Mouse (Mus musculus): Measurements from ENCODE around the gene Gm11037.

Gene Gm11037

DNA sequence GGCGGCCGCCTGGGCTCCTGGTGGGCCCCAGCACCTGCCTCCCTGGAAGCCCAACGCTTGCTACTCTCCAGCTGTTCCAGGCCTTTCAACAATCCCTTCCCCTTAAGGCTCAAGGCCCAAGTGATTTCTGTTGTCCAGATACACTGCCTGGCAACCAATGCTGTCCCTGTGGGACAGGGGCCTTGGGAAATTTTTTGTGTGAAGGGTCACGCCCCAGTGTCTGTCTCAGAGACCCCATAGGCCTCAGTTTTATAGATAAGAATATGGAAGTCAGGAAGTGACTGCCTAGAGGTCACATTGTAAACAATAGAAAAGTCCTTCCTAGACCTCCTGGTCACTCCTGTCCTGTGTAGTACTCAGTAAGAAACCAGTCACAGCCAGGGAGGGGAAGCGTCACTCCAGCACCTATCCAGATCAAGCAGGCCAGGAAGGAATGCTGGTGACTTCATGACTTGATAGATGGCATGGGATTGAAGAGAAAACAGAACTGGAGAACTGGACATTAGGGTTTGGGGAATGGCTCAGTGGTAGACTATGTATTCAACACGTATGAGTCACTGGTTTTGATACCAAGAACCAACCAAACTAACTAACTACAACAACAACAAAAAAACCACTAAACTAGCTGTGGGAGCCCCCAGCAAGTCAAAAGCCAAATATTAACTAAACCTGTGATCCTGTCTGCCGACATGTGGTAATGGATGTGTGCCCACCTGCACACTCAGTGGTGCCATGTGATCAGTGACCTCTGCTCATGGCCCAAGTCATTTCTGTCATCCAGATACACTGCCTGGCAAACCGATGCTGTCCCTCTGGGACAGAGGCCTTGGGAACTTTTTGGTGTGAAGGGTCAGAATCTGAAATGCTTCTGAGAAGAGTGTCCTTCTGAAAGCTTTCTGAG lies 15.3 kb downstream of the Gm11037 start:
- DNase-seq (ENCODE audit: low spot score), result no peak

DNA sequence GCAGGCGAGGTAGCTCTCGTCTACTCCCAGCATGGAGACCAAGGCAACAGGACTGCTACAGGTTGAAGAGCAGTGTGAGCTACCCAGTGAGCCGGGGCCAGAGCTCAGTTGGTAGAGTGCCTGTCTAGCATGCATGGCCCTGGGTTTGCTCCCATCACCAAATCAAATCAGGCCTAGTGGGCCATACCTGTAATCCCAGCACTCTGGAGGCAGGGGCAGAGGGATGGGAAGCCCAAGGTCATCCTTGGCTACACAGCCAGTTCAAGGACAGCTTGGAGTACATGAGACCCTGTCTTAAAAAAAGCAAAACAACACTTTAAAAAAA lies 15.9 kb downstream of the Gm11037 start:
- no peak for DNase-seq (ENCODE audit: low spot score)

DNA sequence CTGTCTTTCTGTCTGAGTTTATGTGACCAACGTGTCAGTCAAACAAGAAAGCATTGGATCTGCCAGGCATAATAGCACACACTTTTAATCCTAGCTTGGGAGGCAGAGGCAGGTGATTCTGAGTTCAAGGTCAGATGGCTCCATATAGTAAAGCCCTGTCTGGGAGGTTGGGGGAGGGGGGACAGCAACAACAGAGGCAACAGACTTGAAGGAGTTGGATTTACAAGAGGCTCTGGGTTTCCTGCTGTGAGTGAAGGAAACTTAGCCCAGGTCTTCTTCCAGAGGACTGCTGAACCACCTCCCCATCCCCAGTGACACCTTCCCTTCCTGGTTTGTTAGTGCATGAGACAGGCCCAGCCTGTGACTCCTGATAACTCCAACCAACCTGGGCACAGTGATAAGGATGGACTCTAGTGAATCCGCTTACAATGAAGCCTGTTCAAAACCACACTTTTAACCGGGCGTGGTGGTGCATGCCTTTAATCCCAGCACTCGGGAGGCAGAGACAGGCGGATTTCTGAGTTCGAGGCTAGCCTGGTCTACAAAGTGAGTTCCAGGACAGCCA lies 19.0 kb downstream of the Gm11037 start:
- no peak for DNase-seq (ENCODE audit: low spot score)

DNA sequence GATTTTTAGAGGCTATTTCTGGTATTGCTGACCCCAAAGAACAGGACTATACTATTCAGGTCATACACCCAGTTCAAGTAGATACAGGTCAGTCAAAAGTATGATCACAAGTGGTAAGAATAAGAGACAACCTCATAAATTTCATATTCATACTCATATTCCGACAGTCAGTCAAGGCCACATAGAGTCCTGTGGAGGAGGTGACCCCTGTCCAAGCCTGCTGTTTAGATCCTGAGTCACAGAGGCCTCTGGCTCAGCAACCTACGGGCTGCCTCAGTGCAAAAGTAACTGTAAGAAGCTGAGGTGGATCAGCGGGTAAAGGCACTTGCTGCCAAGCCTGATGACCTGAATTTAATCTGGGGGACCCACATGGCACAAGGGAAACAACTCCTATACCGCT lies 20.7 kb downstream of the Gm11037 start:
- DNase-seq (ENCODE audit: low spot score), result no peak

DNA sequence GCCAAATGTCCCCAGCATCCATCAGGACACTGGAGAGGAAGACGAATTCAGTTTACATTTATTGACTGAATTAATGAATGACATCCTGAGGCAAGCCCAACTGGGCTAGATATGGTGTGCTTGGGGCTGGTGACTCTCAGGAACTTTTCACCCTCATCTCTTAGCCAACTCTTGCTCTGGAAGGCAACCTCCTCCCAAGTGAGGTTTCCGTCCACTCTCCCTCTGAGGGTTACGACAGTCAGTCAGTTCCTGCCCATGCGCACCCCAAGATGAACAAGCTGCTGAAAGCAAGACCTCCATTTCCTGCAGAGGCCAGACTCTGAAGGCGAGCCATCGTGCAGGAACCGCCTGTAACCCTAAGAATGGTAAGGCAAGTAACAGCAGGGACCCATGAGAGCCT lies 23.7 kb downstream of the Gm11037 start:
- no peak for DNase-seq (ENCODE audit: low spot score)

DNA sequence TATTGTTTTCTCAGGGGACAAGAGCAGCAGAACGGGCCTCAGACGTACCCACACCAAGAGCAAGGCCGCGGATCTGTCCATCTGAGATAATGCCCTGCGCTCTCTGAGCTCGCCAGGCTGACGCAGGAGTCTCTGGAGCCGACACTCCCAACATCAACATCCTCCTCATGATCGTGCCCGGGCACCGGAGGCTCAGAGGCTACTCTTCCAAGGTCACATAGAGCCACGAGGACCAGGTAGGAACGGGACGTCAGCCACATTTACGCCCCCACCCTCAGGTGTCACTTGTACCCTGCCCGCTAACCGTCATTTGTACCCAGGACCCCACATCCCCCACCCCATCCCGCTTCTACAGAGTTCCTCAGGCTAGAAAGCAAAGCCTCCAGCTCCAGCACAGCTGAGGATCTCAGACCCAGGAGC lies 26.2 kb downstream of the Gm11037 start:
- DNase-seq (ENCODE audit: low spot score), result peak; percentile 60

DNA sequence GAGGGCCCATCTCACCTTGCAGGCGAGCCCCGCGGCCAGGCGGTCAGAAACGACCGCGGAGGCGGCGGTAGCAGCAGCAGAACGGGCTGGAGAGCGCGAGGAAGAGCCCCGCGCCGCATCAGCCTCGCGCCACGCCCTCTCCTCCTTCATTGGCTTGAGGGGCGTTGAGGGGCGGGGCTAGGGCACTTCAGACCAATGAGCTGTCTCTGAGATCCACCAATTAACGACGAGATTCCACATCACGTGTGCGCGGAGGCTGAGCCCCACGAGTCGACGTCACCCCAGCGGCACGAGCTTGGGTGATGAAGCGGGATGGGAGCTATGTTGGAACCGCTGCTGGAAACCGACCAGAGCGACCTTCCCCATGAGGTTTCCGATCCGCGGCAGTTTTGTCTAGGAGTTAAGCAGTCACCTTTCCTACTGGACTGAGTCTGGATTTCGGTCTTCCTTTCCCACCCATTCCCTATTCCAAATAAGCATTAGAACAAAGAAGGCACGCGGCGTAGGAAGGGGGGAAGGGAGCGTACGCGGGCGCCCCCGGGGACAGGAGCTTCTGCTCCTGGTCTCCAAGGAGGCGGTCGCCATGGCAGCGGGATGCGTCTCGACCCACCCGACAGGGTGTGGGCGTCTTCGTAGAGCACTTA lies 26.8 kb downstream of the Gm11037 start, which contains the start of gene 1700037H04Rik:
Gene 1700037H04Rik (minus strand): TSS at position 144 of the 644 bp plus-strand sequence.
- DNase-seq (ENCODE audit: low spot score), result peak; percentile 99

DNA sequence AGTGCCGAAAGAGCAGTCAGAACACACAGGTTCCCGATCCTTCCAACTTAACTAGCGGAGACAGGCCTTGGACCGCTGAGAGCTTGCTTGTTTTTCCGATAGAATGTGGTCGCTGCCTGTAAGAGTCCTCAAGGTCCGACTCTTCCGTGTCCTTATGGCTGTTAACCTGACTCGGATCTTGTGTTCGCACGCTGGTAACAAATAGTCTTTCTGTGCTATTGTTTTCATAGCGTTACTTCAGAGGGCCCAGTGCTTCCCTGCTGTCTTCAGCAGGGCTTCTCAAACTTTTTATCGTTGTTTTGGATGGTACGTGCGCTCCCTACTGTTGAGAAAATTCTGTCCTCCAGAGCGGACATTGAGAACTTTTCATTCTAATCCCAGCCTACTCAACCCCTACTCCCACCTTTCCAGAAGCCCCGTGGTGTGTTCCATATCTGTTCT lies 27.4 kb downstream of the Gm11037 start:
- DNase-seq (ENCODE audit: low spot score), result peak; percentile 48

DNA sequence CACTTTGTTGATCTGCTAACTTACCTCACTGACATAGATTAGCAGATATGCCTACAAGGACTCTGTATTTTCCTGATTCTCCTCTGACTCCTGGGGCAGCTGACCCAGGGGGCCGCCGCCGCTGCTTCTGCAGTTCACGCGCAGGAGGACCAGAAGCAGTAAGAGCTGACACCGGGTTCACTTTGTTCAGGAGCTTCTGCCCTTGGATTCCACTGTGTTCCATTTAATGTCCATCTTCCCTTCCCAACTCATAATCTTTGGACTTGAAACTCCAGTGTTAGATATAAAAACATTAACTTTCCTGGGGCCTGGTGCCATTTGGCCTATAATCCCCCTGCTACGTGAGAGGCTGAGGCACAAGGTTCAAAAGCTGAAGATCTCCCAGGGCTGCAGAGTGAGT lies 30.6 kb downstream of the Gm11037 start:
- no peak for DNase-seq (ENCODE audit: low spot score)

DNA sequence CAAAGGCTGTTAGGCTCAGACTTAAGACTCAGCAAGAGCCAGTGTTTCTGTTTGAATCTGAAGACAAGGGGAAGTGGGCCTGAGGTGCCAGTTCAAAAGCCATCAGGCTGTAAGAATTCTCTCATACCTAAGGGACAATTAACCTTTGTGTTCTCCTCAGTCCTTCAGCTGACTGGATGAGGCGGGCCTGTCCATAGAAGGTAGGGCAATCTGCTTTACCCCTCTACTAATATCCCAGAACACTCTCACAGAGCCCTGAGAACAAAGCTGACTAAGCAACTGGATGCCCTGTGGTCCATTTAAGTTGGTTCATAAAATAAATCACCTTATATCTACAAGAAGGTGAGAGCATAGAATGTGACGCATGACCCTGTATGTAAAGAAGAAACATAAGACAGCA lies 32.9 kb downstream of the Gm11037 start:
- no peak for DNase-seq (ENCODE audit: low spot score)

DNA sequence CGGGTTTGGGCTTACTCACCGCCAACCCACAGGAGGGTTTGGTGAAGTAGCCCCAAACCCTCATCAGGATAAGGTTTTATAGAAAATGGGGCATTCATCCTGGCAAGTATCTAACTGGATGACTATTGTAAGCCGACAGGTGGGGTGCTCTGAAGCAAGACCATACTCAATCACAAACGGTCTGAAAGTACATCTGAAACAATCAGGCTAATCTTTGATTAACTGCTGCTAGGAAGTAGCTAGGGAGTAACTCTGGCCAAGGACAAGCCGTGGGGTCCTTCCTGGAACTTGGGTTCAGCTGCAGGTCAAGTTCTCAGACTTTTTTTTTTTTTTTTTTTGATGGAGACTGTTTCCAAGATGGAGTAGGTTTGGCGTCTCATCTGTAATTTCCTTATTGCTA lies 34.7 kb downstream of the Gm11037 start:
- DNase-seq (ENCODE audit: low spot score), result no peak

DNA sequence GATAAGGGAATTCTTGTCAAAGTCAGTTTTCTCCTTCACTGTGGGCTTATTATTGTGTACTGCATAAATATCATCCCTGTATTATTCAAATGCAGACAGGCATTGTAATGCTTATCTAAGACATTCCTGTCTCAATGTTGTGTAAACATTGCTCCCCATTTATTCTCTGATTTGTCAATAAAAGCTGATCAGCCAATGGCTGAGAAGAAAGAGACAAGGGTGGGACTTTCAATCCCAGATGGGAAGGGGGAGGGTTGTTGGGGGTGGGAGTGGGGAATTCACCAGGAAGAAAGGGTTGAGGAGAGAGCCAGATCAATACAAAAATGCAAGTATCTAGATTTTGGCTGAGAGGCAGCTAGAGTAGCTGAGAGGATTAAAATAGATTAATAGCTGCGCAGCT lies 35.6 kb downstream of the Gm11037 start:
- no peak for DNase-seq (ENCODE audit: low spot score)

DNA sequence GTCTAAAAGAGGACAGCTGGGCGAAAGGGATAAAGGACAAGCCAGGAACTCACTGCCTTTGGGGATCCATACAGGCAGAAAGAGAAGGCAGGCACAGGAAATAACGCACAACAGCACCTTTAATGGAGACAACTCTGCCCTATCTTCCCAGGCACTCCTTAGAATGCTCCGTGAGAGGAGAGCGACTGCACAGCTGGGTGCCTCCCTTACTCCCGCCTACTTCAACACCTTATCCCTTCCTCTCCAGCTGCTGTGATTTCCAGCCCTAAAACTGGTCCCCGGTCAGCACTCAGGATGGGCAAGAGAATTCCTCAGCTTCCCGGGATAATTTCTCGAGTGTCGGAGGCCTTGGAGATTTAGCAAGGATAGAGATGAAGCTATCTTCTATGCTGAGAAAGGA lies 37.6 kb downstream of the Gm11037 start:
- DNase-seq (ENCODE audit: low spot score), result no peak

DNA sequence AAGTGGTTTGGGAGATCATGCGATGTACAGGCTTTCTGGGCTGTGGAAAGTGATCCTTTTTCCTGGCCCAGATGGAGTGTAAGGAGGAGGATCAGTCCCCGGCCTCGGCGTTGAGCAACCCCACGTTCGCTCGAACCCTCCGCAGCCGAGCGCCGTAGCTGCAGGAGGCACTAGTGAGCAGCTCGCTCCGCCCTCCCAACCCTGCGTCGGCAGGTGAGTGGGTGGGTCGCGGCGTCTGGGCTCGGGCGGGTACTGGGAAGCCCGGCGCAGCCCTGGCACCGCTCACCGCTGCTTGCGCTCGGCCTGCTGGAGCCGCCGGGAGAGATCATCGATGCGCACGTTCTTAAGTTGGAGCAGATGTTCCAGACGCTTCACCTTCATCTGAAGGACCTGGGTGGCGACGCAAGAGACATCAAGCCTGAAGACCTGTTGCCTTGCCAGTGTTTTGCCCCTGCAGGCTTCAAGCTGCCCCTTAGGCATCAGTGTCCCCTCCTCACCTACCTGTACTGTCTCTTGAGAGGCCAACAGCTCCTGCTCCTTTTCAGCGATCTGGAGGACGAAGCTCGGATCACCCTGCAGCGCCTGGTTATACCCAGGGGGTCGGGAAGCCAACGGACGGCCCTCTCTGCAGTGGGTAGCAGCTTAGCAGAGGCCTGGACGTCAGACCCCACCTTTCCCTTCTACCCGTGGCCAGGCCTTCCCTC lies 38.3 kb downstream of the Gm11037 start:
- peak; percentile 78 for DNase-seq (ENCODE audit: low spot score)

DNA sequence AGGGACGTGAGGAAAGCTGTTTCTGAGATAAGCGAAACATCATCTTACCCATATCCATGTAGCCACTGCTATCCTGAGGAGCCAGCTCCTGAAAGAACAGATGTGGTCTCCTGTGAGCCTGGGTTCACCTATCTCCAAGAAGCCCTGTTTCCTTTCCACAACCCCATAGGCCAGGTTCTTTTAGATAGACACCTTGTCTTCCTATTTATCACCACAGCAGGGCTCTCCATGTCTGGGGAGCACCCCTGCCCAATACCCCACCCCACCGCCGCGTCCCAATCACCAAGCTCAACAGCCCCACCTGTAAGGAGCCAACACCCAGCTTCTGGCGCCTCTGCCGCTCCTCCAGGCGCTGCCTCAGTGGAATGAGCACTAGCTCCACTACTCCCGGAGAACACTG lies 39.0 kb downstream of the Gm11037 start:
- peak; percentile 45 for DNase-seq (ENCODE audit: low spot score)

DNA sequence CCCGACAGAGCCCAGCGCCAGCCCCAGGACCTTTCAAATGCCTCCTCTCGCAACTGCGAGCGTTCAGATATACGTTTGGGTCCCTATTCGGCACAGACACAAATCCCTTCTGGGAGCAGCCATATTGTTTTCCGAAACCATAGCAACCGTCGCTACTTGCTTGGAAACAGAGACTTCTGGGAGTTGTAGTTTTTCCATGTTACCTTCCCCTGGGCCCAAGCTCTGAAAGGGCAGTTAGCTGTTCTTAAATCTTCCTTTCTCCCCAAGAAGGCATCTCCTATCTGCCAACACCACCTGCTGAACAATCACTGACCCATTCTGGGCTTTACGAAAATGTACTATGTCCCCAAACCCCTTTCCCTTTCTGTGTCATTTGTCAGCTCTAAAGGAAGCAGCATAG lies 41.4 kb downstream of the Gm11037 start:
- DNase-seq (ENCODE audit: low spot score), result peak; percentile 54

DNA sequence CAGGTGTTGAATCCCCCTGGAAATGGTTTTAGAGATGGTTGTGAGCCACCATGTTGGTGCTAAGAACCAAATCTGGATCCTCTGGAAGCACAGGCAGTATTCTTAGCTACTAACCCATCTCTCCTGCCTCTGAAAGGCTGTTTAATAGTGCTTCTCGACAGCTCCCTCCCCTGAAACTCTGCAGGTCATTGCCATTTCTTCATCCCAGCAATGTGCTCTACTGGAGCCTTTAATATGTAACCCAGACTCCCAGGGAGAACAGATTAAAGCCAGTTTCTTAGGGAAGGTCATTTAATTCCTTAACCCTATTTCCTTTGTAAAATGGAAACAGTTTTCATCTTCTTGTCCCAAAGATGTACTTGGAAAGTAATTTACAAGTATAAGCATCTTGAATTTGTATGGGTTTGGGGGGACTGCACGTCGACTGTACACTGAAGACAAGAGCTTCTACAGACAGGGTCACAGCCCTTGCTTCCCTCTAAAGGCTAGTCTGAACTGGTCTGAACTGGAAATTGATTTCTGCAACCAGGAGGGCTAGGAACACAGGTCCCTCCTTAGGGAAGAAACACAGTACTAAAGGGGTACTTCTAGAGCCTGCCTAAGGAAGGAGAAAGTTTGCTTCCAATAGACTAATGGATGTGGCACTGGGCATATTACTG lies 42.1 kb downstream of the Gm11037 start:
- DNase-seq (ENCODE audit: low spot score), result no peak

DNA sequence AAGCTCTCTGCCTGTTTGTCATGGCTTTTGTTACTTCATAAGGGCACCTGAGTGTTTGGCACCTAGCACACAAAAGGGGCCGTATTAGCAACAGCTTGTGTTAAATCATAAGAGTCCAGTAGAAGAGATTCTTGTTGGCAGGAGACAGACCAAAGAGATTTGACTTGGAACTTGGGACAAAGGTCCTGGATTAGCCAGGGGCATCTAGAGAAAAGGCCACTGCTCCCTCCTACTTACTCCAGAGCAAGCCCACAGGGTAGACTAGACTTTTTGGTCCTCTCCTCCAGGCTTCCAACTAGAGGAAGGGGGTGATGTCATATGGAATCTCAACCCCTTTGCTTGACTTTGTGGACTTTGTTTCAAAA lies 42.6 kb downstream of the Gm11037 start:
- no peak for DNase-seq (ENCODE audit: low spot score)

DNA sequence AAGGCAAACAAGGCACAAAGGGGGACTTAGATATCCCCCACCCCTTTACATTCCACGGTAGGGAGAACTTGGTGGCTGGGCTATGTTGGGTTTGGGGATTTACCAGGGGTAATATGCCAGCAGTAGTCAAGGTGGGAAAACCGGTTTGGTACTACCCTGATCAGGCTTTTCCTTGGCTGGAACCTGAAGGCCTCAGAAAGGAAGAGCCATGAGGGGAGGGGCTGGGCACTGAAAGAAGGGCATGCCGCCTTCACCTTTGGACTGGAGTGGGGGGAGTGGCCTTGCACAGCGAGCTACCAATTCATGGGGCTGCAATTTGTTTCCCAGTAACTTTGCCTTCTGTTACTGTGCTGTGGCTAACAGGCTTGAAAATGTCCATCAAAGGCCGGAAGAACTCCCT lies 43.2 kb downstream of the Gm11037 start:
- DNase-seq (ENCODE audit: low spot score), result peak; percentile 40

DNA sequence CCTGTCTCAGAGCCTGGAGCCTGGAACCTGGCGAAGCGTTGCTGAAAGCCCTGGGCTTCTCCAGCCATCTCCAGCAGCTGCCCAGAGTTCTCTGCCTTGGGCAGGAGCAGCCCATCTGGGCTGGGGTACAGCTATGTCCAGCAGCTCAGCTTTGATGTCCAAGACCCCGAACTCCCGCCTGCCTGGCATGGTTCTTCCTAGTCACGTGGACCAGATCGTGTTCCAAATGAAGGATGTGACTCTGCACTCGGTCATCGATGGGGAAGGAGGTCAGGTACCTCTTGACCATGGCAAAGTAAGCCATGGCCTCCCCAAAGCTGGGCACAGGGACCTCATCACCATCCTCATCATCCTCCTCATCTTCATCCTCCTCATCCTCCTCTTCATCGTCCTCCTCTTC lies 44.6 kb downstream of the Gm11037 start:
- no peak for DNase-seq (ENCODE audit: low spot score)

DNA sequence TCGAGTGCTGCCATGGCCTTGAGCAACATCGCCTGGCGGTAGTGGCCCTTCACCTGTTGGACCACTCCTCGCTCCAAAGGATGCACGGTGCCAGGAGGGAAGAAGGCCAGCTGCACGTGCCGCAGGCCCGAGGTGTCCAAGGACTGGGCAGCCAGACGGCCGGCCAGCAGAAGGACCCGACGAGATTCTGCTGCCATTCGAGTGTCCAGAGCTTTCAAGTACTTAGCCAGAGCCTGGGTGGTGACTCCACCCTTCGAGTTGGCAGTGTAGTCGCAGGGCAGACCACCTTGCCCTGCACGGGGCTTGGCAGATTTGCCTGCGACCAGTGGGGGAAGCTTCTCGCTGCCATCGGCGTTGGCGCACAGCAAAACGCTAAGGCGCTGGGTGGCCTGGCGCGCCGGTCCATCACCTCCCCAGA lies 45.5 kb downstream of the Gm11037 start:
- DNase-seq (ENCODE audit: low spot score), result peak; percentile 58

DNA sequence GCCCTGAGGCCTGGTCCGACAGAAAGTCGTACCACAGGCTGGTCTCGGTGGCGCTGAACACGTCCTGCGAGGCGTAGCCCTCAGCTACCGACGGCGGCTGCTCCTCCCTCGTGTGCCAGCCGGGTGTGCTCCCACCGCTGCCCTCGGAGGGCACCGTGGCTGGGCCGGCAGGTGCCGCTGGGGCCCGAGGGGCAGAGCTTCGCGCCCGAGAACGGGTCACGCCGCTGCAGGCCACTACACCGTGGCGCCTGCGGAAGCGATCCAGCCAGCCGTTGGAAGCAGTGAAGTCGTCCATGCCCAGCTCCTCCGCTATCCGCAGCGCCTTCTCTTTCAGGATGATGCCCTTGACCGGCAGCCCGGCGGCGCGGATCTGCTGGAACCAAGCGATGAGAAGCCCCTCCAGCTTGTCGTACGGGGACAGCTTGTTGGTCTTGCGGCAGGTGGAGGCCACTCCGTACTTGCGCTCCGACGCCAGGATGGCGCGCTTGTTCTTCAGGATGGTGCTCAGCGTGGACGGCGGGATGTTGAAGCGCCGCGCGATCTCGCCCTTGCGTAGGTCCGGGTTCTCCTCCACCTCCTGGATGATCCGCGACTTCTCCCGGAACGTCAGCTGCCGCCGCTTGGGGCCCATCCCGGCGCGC lies 46.1 kb downstream of the Gm11037 start:
- DNase-seq (ENCODE audit: low spot score), result peak; percentile 76
